Mouse (Mus musculus): ENCODE measurements at regions not wholly inside any gene's neighbourhood (a gene's known extent, or its start where the extent isn't known, plus 50 kb on each side); places are given as distances from the start of the nearest gene placed in this dataset.

GRCm38 (mm10) chr13:85639376-85640229 is 350.7 kb upstream of the Rasa1 start:
- Histone ChIP-seq H3K27me3 (no peaks in the 10 kb centered on the region), H3K4me2 (no peak overlapping the region), H3K4me3 (no peak overlapping the region), H3K9me3 (no peaks in the 10 kb centered on the region), H3K36me3 (no peaks in the 10 kb centered on the region), H3K4me1 (no peaks in the 10 kb centered on the region), H3K9ac (no peak overlapping the region), H3K27ac (0 out of 2 replicates have a peak overlapping the region, but pooled peaks have one; percentile 23)
- ATAC-seq (ENCODE audit: insufficient number of reproducible peaks, insufficient read depth, low FRiP score, low TSS enrichment, low read depth) = no peak
- 20% methylated on average over 8 of the region's 8 CpGs for WGBS

- H3K4me3 ChIP-seq = no peak overlapping the region
- no peaks in the 10 kb centered on the region for H3K36me3 ChIP-seq
- H3K4me2 ChIP-seq = no peak overlapping the region
- H3K27ac ChIP-seq = no peak overlapping the region
- no peak overlapping the region for H3K9ac ChIP-seq
- H3K9me3 ChIP-seq = 0 out of 2 replicates have a peak, but pooled peaks cover 3% of the 10 kb centered on the region
- H3K4me1 ChIP-seq = no peaks in the 10 kb centered on the region
- H3K27me3 ChIP-seq = no peaks in the 10 kb centered on the region
- no peak for ATAC-seq (ENCODE audit: insufficient number of reproducible peaks, insufficient read depth, low FRiP score, low TSS enrichment, low read depth)
- 68% methylated on average over 4 of the region's 4 CpGs for whole genome bisulfite sequencing
Observed at GRCm38 (mm10) chr13:85629506-85630175, 340.7 kb upstream of the Rasa1 start.
